Mouse (Mus musculus): ENCODE measurements around the gene Ptprj. TPM values are rescaled to one million over a fixed set of nuclear protein-coding genes. Genes with fewer than 3 reads are reported as not detected.
A peak's percentile ranks its signal among the peaks of the same experiment; 100 is the strongest.
"Not testable (repeated sequence)": the region's sequence is repeated elsewhere in the genome, so short reads cannot be mapped to it uniquely, and the experiment has no call there.

Ptprj gene
- polyA plus RNA-seq, 1 experiment from 2014 or later, result 2.9 TPM

- H3K27ac ChIP-seq (ENCODE audit: low read depth, low read length); H3K9ac ChIP-seq (ENCODE audit: low read depth, low read length); H3K36me3 ChIP-seq (ENCODE audit: control insufficient read depth, insufficient read depth, low read length); H3K27me3 ChIP-seq (ENCODE audit: control insufficient read depth, insufficient read depth, low read length); ATAC-seq (ENCODE audit: low FRiP score); DNase-seq (ENCODE audit: low spot score); H3K9me3 ChIP-seq (ENCODE audit: control insufficient read depth, low read length); H3K4me2 ChIP-seq (replicated peaks; ENCODE audit: low read depth, low read length); H3K4me1 ChIP-seq (replicated peaks; ENCODE audit: control insufficient read depth, insufficient read depth, low read length); H3K4me3 ChIP-seq (ENCODE audit: low read depth, low read length): not testable (repeated sequence)
- no CpG with 5 or more reads among the region's 4 CpGs for WGBS
These were observed 150.7 kb downstream of the Ptprj start for GRCm38 (mm10) chr2:90429782-90430181.

- not testable (repeated sequence) for H3K27me3 ChIP-seq (ENCODE audit: control insufficient read depth, insufficient read depth, low read length); H3K9me3 ChIP-seq (ENCODE audit: control insufficient read depth, low read length); H3K4me2 ChIP-seq (replicated peaks; ENCODE audit: low read depth, low read length); H3K27ac ChIP-seq (ENCODE audit: low read depth, low read length); H3K4me1 ChIP-seq (replicated peaks; ENCODE audit: control insufficient read depth, insufficient read depth, low read length); H3K4me3 ChIP-seq (ENCODE audit: low read depth, low read length); H3K36me3 ChIP-seq (ENCODE audit: control insufficient read depth, insufficient read depth, low read length); H3K9ac ChIP-seq (ENCODE audit: low read depth, low read length); DNase-seq (ENCODE audit: low spot score)
- WGBS, result no CpG with 5 or more reads among the region's 11 CpGs
- ATAC-seq (ENCODE audit: low FRiP score), result 0 out of 2 replicates have a peak, but pooled peaks have one; percentile 43
These were observed 151.3 kb downstream of the Ptprj start for GRCm38 (mm10) chr2:90428988-90429717.

GRCm38 (mm10) chr2:90424937-90425336 is 155.5 kb downstream of the Ptprj start:
- not testable (repeated sequence) for H3K9me3 ChIP-seq (ENCODE audit: control insufficient read depth, low read length); ATAC-seq (ENCODE audit: low FRiP score); H3K9ac ChIP-seq (ENCODE audit: low read depth, low read length); H3K27ac ChIP-seq (ENCODE audit: low read depth, low read length); H3K4me2 ChIP-seq (replicated peaks; ENCODE audit: low read depth, low read length); H3K4me3 ChIP-seq (ENCODE audit: low read depth, low read length); H3K4me1 ChIP-seq (replicated peaks; ENCODE audit: control insufficient read depth, insufficient read depth, low read length); DNase-seq (ENCODE audit: low spot score); H3K27me3 ChIP-seq (ENCODE audit: control insufficient read depth, insufficient read depth, low read length); H3K36me3 ChIP-seq (ENCODE audit: control insufficient read depth, insufficient read depth, low read length)
- no CpG with 5 or more reads among the region's 4 CpGs for WGBS

GRCm38 (mm10) chr2:90422282-90422681 is 158.2 kb downstream of the Ptprj start:
- DNase-seq (ENCODE audit: low spot score); H3K27ac ChIP-seq (ENCODE audit: low read depth, low read length); H3K4me3 ChIP-seq (ENCODE audit: low read depth, low read length); H3K4me1 ChIP-seq (replicated peaks; ENCODE audit: control insufficient read depth, insufficient read depth, low read length); H3K4me2 ChIP-seq (replicated peaks; ENCODE audit: low read depth, low read length); H3K9ac ChIP-seq (ENCODE audit: low read depth, low read length); H3K27me3 ChIP-seq (ENCODE audit: control insufficient read depth, insufficient read depth, low read length); H3K36me3 ChIP-seq (ENCODE audit: control insufficient read depth, insufficient read depth, low read length); H3K9me3 ChIP-seq (ENCODE audit: control insufficient read depth, low read length); ATAC-seq (ENCODE audit: low FRiP score): not testable (repeated sequence)
- WGBS, result 88% methylated on average over 6 of the region's 6 CpGs

GRCm38 (mm10) chr2:90414110-90414821 is 166.2 kb downstream of the Ptprj start:
- not testable (repeated sequence) for DNase-seq (ENCODE audit: low spot score); H3K36me3 ChIP-seq (ENCODE audit: control insufficient read depth, insufficient read depth, low read length); H3K4me3 ChIP-seq (ENCODE audit: low read depth, low read length); H3K4me2 ChIP-seq (replicated peaks; ENCODE audit: low read depth, low read length); H3K4me1 ChIP-seq (replicated peaks; ENCODE audit: control insufficient read depth, insufficient read depth, low read length); H3K27me3 ChIP-seq (ENCODE audit: control insufficient read depth, insufficient read depth, low read length); H3K9ac ChIP-seq (ENCODE audit: low read depth, low read length); H3K27ac ChIP-seq (ENCODE audit: low read depth, low read length); H3K9me3 ChIP-seq (ENCODE audit: control insufficient read depth, low read length); ATAC-seq (ENCODE audit: low FRiP score)
- 78% methylated on average over 4 of the region's 4 CpGs for WGBS

GRCm38 (mm10) chr2:90398633-90399107 is 181.8 kb downstream of the Ptprj start, which contains the start of gene Olfr1274-ps:
Olfr1274-ps (plus strand) TSS chr2:90398683.
- not testable (repeated sequence) for H3K27me3 ChIP-seq (ENCODE audit: control insufficient read depth, insufficient read depth, low read length); H3K4me2 ChIP-seq (replicated peaks; ENCODE audit: low read depth, low read length); ATAC-seq (ENCODE audit: low FRiP score); H3K9ac ChIP-seq (ENCODE audit: low read depth, low read length); H3K36me3 ChIP-seq (ENCODE audit: control insufficient read depth, insufficient read depth, low read length); DNase-seq (ENCODE audit: low spot score); H3K27ac ChIP-seq (ENCODE audit: low read depth, low read length); H3K9me3 ChIP-seq (ENCODE audit: control insufficient read depth, low read length); H3K4me1 ChIP-seq (replicated peaks; ENCODE audit: control insufficient read depth, insufficient read depth, low read length); H3K4me3 ChIP-seq (ENCODE audit: low read depth, low read length)
- 88% methylated on average over 5 of the region's 7 CpGs for WGBS

Other genes with a start within 250 kb of the Ptprj start
- gene Olfr1274-ps, start 182.0 kb downstream of the Ptprj start, polyA plus RNA-seq (2014; fragmentation: Nextera tagmentation; extraction: Ambion mirVana), result 0.14 TPM in 1 of 2 replicates, not detected in the other
- 55.2 and 55.4 TPM in 2 replicates for gene Nup160, start 96.6 kb upstream of the Ptprj start, polyA plus RNA-seq (2014; fragmentation: Nextera tagmentation; extraction: Ambion mirVana)
- gene Fnbp4, start 164.7 kb upstream of the Ptprj start, polyA plus RNA-seq (2014; fragmentation: Nextera tagmentation; extraction: Ambion mirVana), result 109 and 110 TPM in 2 replicates
- 1.3 and 1.8 TPM in 2 replicates for gene Agbl2, start 202.1 kb upstream of the Ptprj start, polyA plus RNA-seq (2014; fragmentation: Nextera tagmentation; extraction: Ambion mirVana)

All from hindbrain, embryonic 11.5 days (tissue).